Mouse (Mus musculus): ENCODE results near the gene Gm5244.

DNA sequence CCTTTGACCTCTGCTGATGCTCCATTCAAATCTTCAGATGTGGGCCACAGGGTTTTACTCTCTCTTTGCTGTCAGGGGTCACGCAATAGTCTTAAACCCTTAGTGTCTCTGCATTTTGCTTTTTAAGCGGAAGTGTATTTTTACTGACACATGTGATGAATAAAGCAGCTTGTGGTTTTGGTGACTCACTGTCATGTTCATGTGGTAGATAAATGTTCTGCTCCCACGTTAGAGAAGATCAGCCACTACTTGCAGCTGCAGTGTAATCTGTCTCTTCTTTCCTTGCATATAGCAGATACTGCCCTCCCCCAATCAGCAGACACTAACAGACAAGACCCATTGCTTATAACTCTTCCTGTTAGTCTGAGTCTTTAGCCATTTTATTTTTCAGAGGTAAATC is 12.9 kb upstream of the Gm5244 start:
- TF ChIP-seq POLR2A (IDR thresholded peaks at IDR 0.05; ENCODE audit: insufficient read length, low read depth) (no peak), POLR2AphosphoS2 (IDR thresholded peaks at IDR 0.05; ENCODE audit: insufficient read length, low read depth) (no peak), TCF3 (IDR thresholded peaks at IDR 0.05; ENCODE audit: insufficient read length, low read depth) (no peak), REST (IDR thresholded peaks at IDR 0.05; ENCODE audit: insufficient read depth, insufficient read length) (no peak), MYOD1 (IDR thresholded peaks at IDR 0.05; ENCODE audit: control insufficient read depth in 1 of 3, insufficient read length in 2 of 3, low read depth in 2 of 3) (peak in 1 of 3 experiments; percentile 46)
